Mouse (Mus musculus): Measurements from ENCODE around the gene Cacna2d3. TPM values are rescaled to one million over a fixed set of nuclear protein-coding genes. Genes with fewer than 3 reads are reported as not detected.

Gene Cacna2d3
- polyA plus RNA-seq, 1 experiment from 2014 or later: 35.6 TPM

GRCm38 (mm10) chr14:29405125-29405877 is 316.4 kb downstream of the Cacna2d3 start:
- H3K4me2 ChIP-seq (replicated peaks): no peak overlapping the region
- ATAC-seq: peak; percentile 43; the same call in 1 of the 2 replicates
- H3K27ac ChIP-seq: no peak overlapping the region
- no peak overlapping the region for H3K9ac ChIP-seq (replicated peaks)
- no peak overlapping the region for H3K4me3 ChIP-seq (replicated peaks)
- WGBS: 64% methylated on average over 8 of the region's 8 CpGs
- H3K36me3 ChIP-seq: no peaks in the 10 kb centered on the region
- peaks cover 12% of the 10 kb centered on the region for H3K4me1 ChIP-seq (replicated peaks)
- H3K9me3 ChIP-seq: no peaks in the 10 kb centered on the region
- H3K27me3 ChIP-seq: no peaks in the 10 kb centered on the region

DNA sequence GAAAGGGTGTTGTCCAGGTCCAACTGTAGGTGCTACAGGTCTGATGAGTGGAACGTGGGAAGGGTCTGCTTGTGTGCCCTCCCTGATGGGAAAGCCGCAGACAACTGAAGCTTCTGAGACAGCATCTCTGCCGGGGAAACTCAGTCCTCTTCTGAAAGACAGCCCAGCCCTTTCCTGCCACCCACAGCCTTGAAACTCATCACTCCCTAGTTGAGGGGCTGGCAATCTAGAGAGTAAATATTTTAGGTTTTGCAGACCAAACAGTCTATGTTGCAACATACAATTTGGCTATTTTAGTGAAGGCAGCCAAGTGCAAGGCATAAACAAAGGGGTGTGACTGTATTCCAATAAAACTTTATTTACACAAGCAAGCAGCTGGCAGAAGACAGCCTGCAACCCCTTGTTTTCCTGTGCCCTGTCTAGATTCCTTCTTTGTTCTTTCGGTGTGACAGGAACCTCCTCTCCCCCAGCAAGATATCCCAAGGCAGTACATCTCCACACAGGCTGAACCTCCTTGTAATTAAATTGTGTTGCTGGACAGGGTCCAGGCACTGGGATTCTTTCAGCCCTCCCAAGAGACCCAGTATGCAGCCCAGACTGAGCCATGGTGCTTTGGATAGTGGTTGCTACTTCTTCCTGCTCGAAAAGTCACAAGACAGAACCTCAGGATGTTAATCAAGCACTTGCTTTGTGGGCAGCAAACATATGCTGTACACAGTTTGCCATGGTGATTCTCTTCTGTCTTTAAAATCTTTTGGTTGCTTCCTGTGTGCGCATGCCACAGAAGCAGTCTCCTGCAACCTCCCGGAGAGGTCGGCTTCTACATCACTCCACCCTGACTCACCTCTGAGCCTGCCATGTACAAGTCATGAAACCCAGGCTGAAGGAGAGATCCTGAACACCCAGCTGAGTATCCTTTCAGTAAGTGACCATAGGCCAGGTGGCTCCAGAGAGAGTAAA is 317.5 kb downstream of the Cacna2d3 start:
- no peaks in the 10 kb centered on the region for H3K9me3 ChIP-seq
- no peak overlapping the region for H3K4me3 ChIP-seq (replicated peaks)
- H3K4me2 ChIP-seq (replicated peaks): no peak overlapping the region
- H3K9ac ChIP-seq (replicated peaks): no peak overlapping the region
- H3K27ac ChIP-seq: no peak overlapping the region
- whole genome bisulfite sequencing: 85% methylated on average over 8 of the region's 8 CpGs
- H3K27me3 ChIP-seq: no peaks in the 10 kb centered on the region
- no peaks in the 10 kb centered on the region for H3K36me3 ChIP-seq
- H3K4me1 ChIP-seq (replicated peaks): peaks cover 12% of the 10 kb centered on the region
- no peak for ATAC-seq

DNA sequence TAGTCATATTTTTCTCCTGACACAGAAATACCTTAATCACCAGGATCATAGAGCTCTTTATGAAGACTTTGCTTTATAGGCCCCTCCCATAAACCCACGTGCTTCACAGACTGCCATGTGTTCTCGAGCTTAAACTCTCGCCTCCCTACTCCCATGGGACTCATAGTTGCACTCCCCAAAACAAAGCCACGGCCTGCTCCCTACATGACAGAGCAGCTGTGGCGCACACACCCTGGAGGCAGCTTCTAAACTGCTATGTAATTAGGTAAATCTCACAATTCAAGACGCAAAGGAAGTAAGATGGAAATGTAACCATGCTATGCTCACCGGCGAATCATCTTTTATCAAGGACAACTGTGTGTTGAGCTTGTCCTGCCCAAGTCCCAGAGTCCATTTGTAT is 319.2 kb downstream of the Cacna2d3 start:
- no peaks in the 10 kb centered on the region for H3K9me3 ChIP-seq
- no peak overlapping the region for H3K4me3 ChIP-seq (replicated peaks)
- H3K4me1 ChIP-seq (replicated peaks): peaks cover 12% of the 10 kb centered on the region
- no peak overlapping the region for H3K9ac ChIP-seq (replicated peaks)
- whole genome bisulfite sequencing: 48% methylated on average over 8 of the region's 8 CpGs
- no peak overlapping the region for H3K4me2 ChIP-seq (replicated peaks)
- no peak for ATAC-seq
- no peaks in the 10 kb centered on the region for H3K36me3 ChIP-seq
- H3K27ac ChIP-seq: no peak overlapping the region
- H3K27me3 ChIP-seq: no peaks in the 10 kb centered on the region

- 82% methylated on average over 8 of the region's 8 CpGs for WGBS
- no peak for ATAC-seq
- Histone ChIP-seq H3K27ac (no peak overlapping the region), H3K4me3 (replicated peaks) (no peak overlapping the region), H3K9me3 (no peaks in the 10 kb centered on the region), H3K9ac (replicated peaks) (no peak overlapping the region), H3K27me3 (no peaks in the 10 kb centered on the region), H3K4me1 (replicated peaks) (no peaks in the 10 kb centered on the region), H3K36me3 (no peaks in the 10 kb centered on the region), H3K4me2 (replicated peaks) (no peak overlapping the region)
These were observed 327.9 kb downstream of the Cacna2d3 start for GRCm38 (mm10) chr14:29393786-29394185.

- no peak overlapping the region for H3K9ac ChIP-seq (replicated peaks)
- no peak overlapping the region for H3K4me2 ChIP-seq (replicated peaks)
- no peaks in the 10 kb centered on the region for H3K27me3 ChIP-seq
- H3K4me1 ChIP-seq (replicated peaks): no peaks in the 10 kb centered on the region
- no peak overlapping the region for H3K4me3 ChIP-seq (replicated peaks)
- H3K27ac ChIP-seq: no peak overlapping the region
- WGBS: 97% methylated on average over 3 of the region's 3 CpGs
- H3K36me3 ChIP-seq: no peaks in the 10 kb centered on the region
- H3K9me3 ChIP-seq: no peaks in the 10 kb centered on the region
- ATAC-seq: no peak
These were observed 328.8 kb downstream of the Cacna2d3 start for GRCm38 (mm10) chr14:29392851-29393250.

DNA sequence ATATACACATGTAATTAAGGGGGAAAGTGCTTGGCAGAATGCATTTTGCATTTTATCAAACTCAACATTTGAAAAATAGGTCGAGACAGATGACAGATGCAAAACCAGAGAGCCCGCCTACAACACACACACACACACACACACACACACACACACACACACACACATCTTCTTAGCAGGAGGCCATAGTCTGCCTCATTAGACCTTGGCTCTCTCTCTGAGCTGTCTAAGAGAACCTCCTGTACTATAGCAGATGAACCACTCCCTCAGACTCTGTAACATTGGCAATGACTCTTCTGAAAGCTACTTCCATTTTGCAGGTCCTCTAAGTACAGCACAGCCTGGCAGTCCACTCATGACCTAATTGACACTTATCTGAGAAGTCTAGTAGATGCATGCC is 330.2 kb downstream of the Cacna2d3 start:
- H3K9ac ChIP-seq (replicated peaks): no peak overlapping the region
- no peaks in the 10 kb centered on the region for H3K36me3 ChIP-seq
- WGBS: 92% methylated on average over 2 of the region's 2 CpGs
- H3K4me2 ChIP-seq (replicated peaks): no peak overlapping the region
- H3K4me3 ChIP-seq (replicated peaks): no peak overlapping the region
- H3K4me1 ChIP-seq (replicated peaks): no peaks in the 10 kb centered on the region
- no peaks in the 10 kb centered on the region for H3K27me3 ChIP-seq
- no peak overlapping the region for H3K27ac ChIP-seq
- H3K9me3 ChIP-seq: no peaks in the 10 kb centered on the region
- no peak for ATAC-seq

- 89% methylated on average over 3 of the region's 3 CpGs for WGBS
- Histone ChIP-seq H3K9ac (replicated peaks) (no peak overlapping the region), H3K4me2 (replicated peaks) (no peak overlapping the region), H3K36me3 (no peaks in the 10 kb centered on the region), H3K27ac (no peak overlapping the region), H3K4me1 (replicated peaks) (no peaks in the 10 kb centered on the region), H3K27me3 (no peaks in the 10 kb centered on the region), H3K4me3 (replicated peaks) (no peak overlapping the region), H3K9me3 (no peaks in the 10 kb centered on the region)
- ATAC-seq: no peak
These were observed 333.9 kb downstream of the Cacna2d3 start for GRCm38 (mm10) chr14:29387761-29388160.

- no peak overlapping the region for H3K4me2 ChIP-seq (replicated peaks)
- no peaks in the 10 kb centered on the region for H3K27me3 ChIP-seq
- H3K9me3 ChIP-seq: no peaks in the 10 kb centered on the region
- H3K36me3 ChIP-seq: no peaks in the 10 kb centered on the region
- no peaks in the 10 kb centered on the region for H3K4me1 ChIP-seq (replicated peaks)
- ATAC-seq: no peak
- H3K9ac ChIP-seq (replicated peaks): no peak overlapping the region
- H3K27ac ChIP-seq: no peak overlapping the region
- no peak overlapping the region for H3K4me3 ChIP-seq (replicated peaks)
These were observed 336.2 kb downstream of the Cacna2d3 start for GRCm38 (mm10) chr14:29385500-29385899.

GRCm38 (mm10) chr14:29382786-29383185 is 338.9 kb downstream of the Cacna2d3 start:
- Histone ChIP-seq H3K4me2 (replicated peaks) (no peak overlapping the region), H3K36me3 (no peaks in the 10 kb centered on the region), H3K27me3 (no peaks in the 10 kb centered on the region), H3K4me1 (replicated peaks) (no peaks in the 10 kb centered on the region), H3K4me3 (replicated peaks) (no peak overlapping the region), H3K9me3 (no peaks in the 10 kb centered on the region), H3K9ac (replicated peaks) (no peak overlapping the region), H3K27ac (no peak overlapping the region)
- WGBS: 83% methylated on average over 2 of the region's 2 CpGs
- ATAC-seq: no peak

- H3K27ac ChIP-seq: no peak overlapping the region
- no peak overlapping the region for H3K4me2 ChIP-seq (replicated peaks)
- H3K9me3 ChIP-seq: no peaks in the 10 kb centered on the region
- no peak overlapping the region for H3K4me3 ChIP-seq (replicated peaks)
- 91% methylated on average over 5 of the region's 5 CpGs for WGBS
- H3K36me3 ChIP-seq: no peaks in the 10 kb centered on the region
- no peaks in the 10 kb centered on the region for H3K4me1 ChIP-seq (replicated peaks)
- no peak for ATAC-seq
- no peaks in the 10 kb centered on the region for H3K27me3 ChIP-seq
- H3K9ac ChIP-seq (replicated peaks): no peak overlapping the region
These were observed 354.8 kb downstream of the Cacna2d3 start for GRCm38 (mm10) chr14:29366911-29367310.

GRCm38 (mm10) chr14:29362448-29362847 is 359.2 kb downstream of the Cacna2d3 start:
- Histone ChIP-seq H3K4me2 (replicated peaks) (no peak overlapping the region), H3K9ac (replicated peaks) (no peak overlapping the region), H3K9me3 (no peaks in the 10 kb centered on the region), H3K27ac (no peak overlapping the region), H3K27me3 (no peaks in the 10 kb centered on the region), H3K4me3 (replicated peaks) (no peak overlapping the region), H3K4me1 (replicated peaks) (no peaks in the 10 kb centered on the region), H3K36me3 (no peaks in the 10 kb centered on the region)
- WGBS: 74% methylated on average over 3 of the region's 3 CpGs
- ATAC-seq: no peak

GRCm38 (mm10) chr14:29350627-29351026 is 371.0 kb downstream of the Cacna2d3 start:
- no peak for ATAC-seq
- no peak overlapping the region for H3K4me2 ChIP-seq (replicated peaks)

More at GRCm38 (mm10) chr14:29350627-29351026, 371.0 kb downstream of the Cacna2d3 start:
- Histone ChIP-seq H3K27ac (no peak overlapping the region), H3K9me3 (no peaks in the 10 kb centered on the region), H3K27me3 (no peaks in the 10 kb centered on the region), H3K4me1 (replicated peaks) (no peaks in the 10 kb centered on the region), H3K9ac (replicated peaks) (no peak overlapping the region), H3K4me3 (replicated peaks) (no peak overlapping the region), H3K36me3 (no peaks in the 10 kb centered on the region)
- WGBS: 63% methylated on average over 4 of the region's 4 CpGs
